Mouse (Mus musculus) megakaryocyte, adult 5-6 weeks (primary cell): ENCODE data around the gene Ebpl. TPM values are rescaled to one million over a fixed set of nuclear protein-coding genes. Genes with fewer than 3 reads are reported as not detected.

Source experiments
- total RNA-seq, 2 experiments: library from RNA; stranded (forward) in 1 of 2; stranded (reverse) in 1 of 2; fragments of 153-499, 151-499 nt in 1 of 2; fragments of 221-1000, 200-1000 nt in 1 of 2; gene quantifications; 2 replicates each; pipeline versions ENCODE4 v1.2.3 to v1.2.4; 2015 to 2017

Gene Ebpl
- total RNA-seq, 2 experiments from 2014 or later, result 1.2 to 2.2 TPM

Other genes with a start within 250 kb of the Ebpl start
- 8.3 and 8.8 TPM in 2 replicates for gene Sacs, start 222.0 kb downstream of the Ebpl start, total RNA-seq (2015)
- gene Sacs, start 222.0 kb downstream of the Ebpl start, total RNA-seq (2017), result 9.8 and 11.7 TPM in 2 replicates
- not detected in 2 replicates for gene Sgcg, start 101.9 kb downstream of the Ebpl start, total RNA-seq (2015)
- gene Sgcg, start 101.9 kb downstream of the Ebpl start, total RNA-seq (2017), result not detected in 2 replicates
- gene Arl11, start 50.7 kb downstream of the Ebpl start, total RNA-seq (2015), result 55.5 and 62.1 TPM in 2 replicates
- gene Arl11, start 50.7 kb downstream of the Ebpl start, total RNA-seq (2017), result 24.3 and 30.7 TPM in 2 replicates
- 39.1 and 42.8 TPM in 2 replicates for gene Kpna3, start 79.4 kb upstream of the Ebpl start, total RNA-seq (2015)
- 21.6 and 26.8 TPM in 2 replicates for gene Kpna3, start 79.4 kb upstream of the Ebpl start, total RNA-seq (2017)
- 5.7 and 8.0 TPM in 2 replicates for gene Spryd7, start 196.4 kb upstream of the Ebpl start, total RNA-seq (2015)
- 3.1 and 4.9 TPM in 2 replicates for gene Spryd7, start 196.4 kb upstream of the Ebpl start, total RNA-seq (2017)
- 1.2 and 4.5 TPM in 2 replicates for gene Trim13, start 237.8 kb upstream of the Ebpl start, total RNA-seq (2015)
- 3.0 and 3.7 TPM in 2 replicates for gene Trim13, start 237.8 kb upstream of the Ebpl start, total RNA-seq (2017)
- gene Kcnrg, start 247.0 kb upstream of the Ebpl start, total RNA-seq (2015), result 0.20 TPM in 1 of 2 replicates, not detected in the other
- gene Kcnrg, start 247.0 kb upstream of the Ebpl start, total RNA-seq (2017), result not detected in 2 replicates